Comparison of ENCODE assay signal across 7 mouse cellular contexts in the genomic region with DNA sequence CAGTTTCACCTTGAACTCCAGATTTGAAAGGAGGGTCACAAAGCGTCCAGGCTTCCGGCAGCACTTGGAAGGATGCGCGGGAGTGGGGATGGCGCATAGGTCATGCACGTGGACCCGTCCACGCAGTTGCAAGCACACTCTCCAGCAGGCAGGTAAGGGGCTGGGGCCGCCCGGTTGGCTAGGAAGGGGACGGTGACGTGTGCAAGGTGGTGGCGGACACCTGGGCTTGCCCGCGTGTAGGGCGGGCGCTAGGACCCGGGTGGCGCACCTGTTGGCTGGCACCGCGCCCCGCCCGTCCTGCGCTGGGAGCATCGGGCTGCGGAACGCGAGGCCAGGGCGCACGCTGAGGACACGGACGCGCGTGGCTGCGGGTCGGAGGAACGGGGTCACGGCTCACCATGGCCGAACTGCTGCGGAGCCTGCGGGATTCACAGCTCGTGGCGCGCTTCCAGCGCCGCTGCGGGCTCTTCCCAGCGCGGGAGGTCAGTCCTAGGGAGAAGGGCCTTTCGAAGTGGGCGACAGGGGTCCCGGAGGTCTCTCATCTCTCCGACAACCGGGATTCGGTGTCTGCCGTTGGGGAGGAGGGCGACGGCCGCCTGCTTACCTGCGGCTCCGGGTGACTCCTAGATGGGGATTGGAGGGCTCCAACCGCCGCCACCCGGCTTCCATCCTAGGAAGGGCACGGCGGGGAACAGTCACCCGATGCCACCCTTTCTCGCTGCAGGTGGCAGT. TPM values are rescaled to one million over a fixed set of nuclear protein-coding genes. Genes with fewer than 3 reads are reported as not detected.
DNase-seq lines count a peak whose midpoint lies in the region; ATAC-seq and TF ChIP-seq lines count a peak whose summit lies in the region.

A gene (plus strand): TSS at position 325 of the 732 bp plus-strand sequence.

- DNase-seq in Muller cell, postnatal 12 days (ENCODE audit: inconsistent ontology term), result peak; percentile 17
- peak; percentile 25 for DNase-seq in brain, embryonic 14.5 days (ENCODE audit: low read depth)
- no peak for DNase-seq in limb, embryonic 14.5 days (ENCODE audit: low spot score)
- peak; percentile 46 for DNase-seq in neural tube, embryonic 10.5 days (ENCODE audit: extremely low spot score, low spot score)
- DNase-seq in thymus, adult 18-20 months, result no peak

- peak within 1 kb of the TSS; percentile 56 for H3K4me3 ChIP-seq in forebrain, embryonic 13.5 days
- H3K4me3 ChIP-seq in intestine, embryonic 16.5 days (ENCODE audit: low read length), result peak within 1 kb of the TSS; percentile 64
- peak within 1 kb of the TSS; percentile 51 for H3K4me3 ChIP-seq in limb, embryonic 14.5 days (replicated peaks; ENCODE audit: low read length)

- H3K27me3 ChIP-seq in forebrain, embryonic 13.5 days, result peaks cover 60% of the 10 kb centered on the region
- H3K27me3 ChIP-seq in intestine, embryonic 16.5 days (replicated peaks; ENCODE audit: control insufficient read depth, insufficient read depth, low read length), result peaks cover 7% of the 10 kb centered on the region
- H3K27me3 ChIP-seq in limb, embryonic 14.5 days (ENCODE audit: control insufficient read depth, insufficient read depth, low read length), result peaks cover 22% of the 10 kb centered on the region

- H3K9ac ChIP-seq in forebrain, embryonic 13.5 days, result peak within 1 kb of the TSS; percentile 53
- H3K9ac ChIP-seq in intestine, embryonic 16.5 days (ENCODE audit: low read depth, low read length), result peak within 1 kb of the TSS; percentile 81
- H3K9ac ChIP-seq in limb, embryonic 14.5 days (ENCODE audit: low read depth, low read length, severe bottlenecking), result peak within 1 kb of the TSS; percentile 46

- H3K4me1 ChIP-seq in forebrain, embryonic 13.5 days, result peaks cover 21% of the 10 kb centered on the region
- peaks cover 15% of the 10 kb centered on the region for H3K4me1 ChIP-seq in intestine, embryonic 16.5 days (ENCODE audit: control insufficient read depth, insufficient read depth, low read length)
- peaks cover 15% of the 10 kb centered on the region for H3K4me1 ChIP-seq in limb, embryonic 14.5 days (ENCODE audit: control insufficient read depth, insufficient read depth, low read length)

- ATAC-seq in forebrain, embryonic 13.5 days, result peak; percentile 69; the same call in 1 of the 2 replicates
- ATAC-seq in intestine, embryonic 16.5 days, result peak; percentile 64
- no peak for ATAC-seq in limb, embryonic 14.5 days (ENCODE audit: low FRiP score, low read depth)

- no peaks in the 10 kb centered on the region for H3K36me3 ChIP-seq in forebrain, embryonic 13.5 days (ENCODE audit: poor library complexity, severe bottlenecking)
- no peaks in the 10 kb centered on the region for H3K36me3 ChIP-seq in intestine, embryonic 16.5 days (ENCODE audit: control insufficient read depth, insufficient read depth, low read length)
- H3K36me3 ChIP-seq in limb, embryonic 14.5 days (ENCODE audit: control insufficient read depth, insufficient read depth, low read length), result no peaks in the 10 kb centered on the region

- H3K4me2 ChIP-seq in forebrain, embryonic 13.5 days, result peak within 1 kb of the TSS; percentile 99
- peak within 1 kb of the TSS; percentile 58 for H3K4me2 ChIP-seq in intestine, embryonic 16.5 days (ENCODE audit: low read depth, low read length)
- peak within 1 kb of the TSS; percentile 98 for H3K4me2 ChIP-seq in limb, embryonic 14.5 days (replicated peaks; ENCODE audit: low read depth, low read length, severe bottlenecking)

- TF ChIP-seq CTCF in brain, embryonic 14.5 days (IDR thresholded peaks at IDR 0.05; ENCODE audit: borderline replicate concordance, extremely low read depth, insufficient read depth, insufficient read length), result no peak

- no peak within 1 kb of the TSS for H3K27ac ChIP-seq in forebrain, embryonic 13.5 days
- H3K27ac ChIP-seq in intestine, embryonic 16.5 days (ENCODE audit: low read length), result peak within 1 kb of the TSS; percentile 93
- H3K27ac ChIP-seq in limb, embryonic 14.5 days (replicated peaks; ENCODE audit: low read depth, low read length), result no peak within 1 kb of the TSS

- under 1% methylated on average over 38 of the region's 68 CpGs for WGBS in forebrain, embryonic 13.5 days
- under 1% methylated on average over 68 of the region's 68 CpGs for WGBS in intestine, embryonic 16.5 days
- WGBS in limb, embryonic 14.5 days, result under 1% methylated on average over 52 of the region's 68 CpGs

- no peaks in the 10 kb centered on the region for H3K9me3 ChIP-seq in forebrain, embryonic 13.5 days (replicated peaks)
- no peaks in the 10 kb centered on the region for H3K9me3 ChIP-seq in intestine, embryonic 16.5 days (ENCODE audit: control insufficient read depth, low read length)
- H3K9me3 ChIP-seq in limb, embryonic 14.5 days (ENCODE audit: control insufficient read depth, low read length), result no peaks in the 10 kb centered on the region

- no peak for TF ChIP-seq POLR2A in brain, embryonic 14.5 days (IDR thresholded peaks at IDR 0.05; ENCODE audit: borderline replicate concordance, extremely low read depth, insufficient read depth, insufficient read length, poor library complexity, severe bottlenecking)
- TF ChIP-seq POLR2A in limb, embryonic 14.5 days (IDR thresholded peaks at IDR 0.05; ENCODE audit: borderline replicate concordance, extremely low read depth, insufficient read depth, insufficient read length), result no peak

RNA-seq across cellular contexts. Expression of the gene that starts here (rescaled TPM):
- polyA plus RNA-seq in brain, embryonic 14.5 days (2012; rRNA removed), result 0.68 and 1.4 TPM in 2 replicates
- polyA plus RNA-seq in forebrain, embryonic 13.5 days (2015; fragmentation: Nextera tagmentation; extraction: Ambion mirVana), result 0.37 and 0.62 TPM in 2 replicates
- polyA plus RNA-seq in intestine, embryonic 16.5 days (2015; fragmentation: Nextera tagmentation; extraction: Ambion mirVana), result 46.4 and 48.0 TPM in 2 replicates
- 0.69 and 0.85 TPM in 2 replicates for polyA plus RNA-seq in limb, embryonic 14.5 days (2012; rRNA removed)
- polyA plus RNA-seq in limb, embryonic 14.5 days (2014; fragmentation: Nextera tagmentation; extraction: Ambion mirVana), result 0.55 and 1.1 TPM in 2 replicates

Comparison
In these comparisons a context has a peak if more than half of its experiments do, and no peak if none do; other contexts are left out.
1. RNA of the gene that starts here (polyA plus RNA-seq): 46.4 to 48.0 TPM in intestine, embryonic 16.5 days; 0.68 to 1.4 TPM in brain, embryonic 14.5 days, 0.55 to 1.1 TPM in limb, embryonic 14.5 days and 0.37 to 0.62 TPM in forebrain, embryonic 13.5 days; every median in the first group is over 10 times any median in the second.
2. Peak in ATAC-seq, H3K4me3 ChIP-seq, H3K9ac ChIP-seq and H3K4me2 ChIP-seq in forebrain, embryonic 13.5 days; RNA of the gene not detected or under 1 TPM.
3. DNase-seq: peak in Muller cell, postnatal 12 days (single experiment), brain, embryonic 14.5 days (single experiment) and neural tube, embryonic 10.5 days (single experiment); none in limb, embryonic 14.5 days (single experiment) and thymus, adult 18-20 months (0 of 2).
4. Peak in every context shown above with its lines, with median percentiles within 50 percentile points of each other: H3K4me2 ChIP-seq, H3K4me3 ChIP-seq and H3K9ac ChIP-seq.